Mouse (Mus musculus) adrenal gland, adult 18-20 months (tissue): Measurements from ENCODE around the gene Tcf7l2. TPM values are rescaled to one million over a fixed set of nuclear protein-coding genes. Genes with fewer than 3 reads are reported as not detected.

Experiments
- DNase-seq, 2 experiments: peaks; one replicate each; pipeline ENCODE4 v3.0.0; 2021 to 2022; ENCODE audit warnings: low spot score in 2 of 2
- total RNA-seq, 2 experiments: library from RNA; stranded (reverse); gene quantifications; 1 replicate in 1 of 2; 2 replicates in 1 of 2; pipeline ENCODE4 v1.2.3; 2021

The Tcf7l2 gene
- total RNA-seq, 2 experiments from 2014 or later, result 16.0 to 17.3 TPM

DNA sequence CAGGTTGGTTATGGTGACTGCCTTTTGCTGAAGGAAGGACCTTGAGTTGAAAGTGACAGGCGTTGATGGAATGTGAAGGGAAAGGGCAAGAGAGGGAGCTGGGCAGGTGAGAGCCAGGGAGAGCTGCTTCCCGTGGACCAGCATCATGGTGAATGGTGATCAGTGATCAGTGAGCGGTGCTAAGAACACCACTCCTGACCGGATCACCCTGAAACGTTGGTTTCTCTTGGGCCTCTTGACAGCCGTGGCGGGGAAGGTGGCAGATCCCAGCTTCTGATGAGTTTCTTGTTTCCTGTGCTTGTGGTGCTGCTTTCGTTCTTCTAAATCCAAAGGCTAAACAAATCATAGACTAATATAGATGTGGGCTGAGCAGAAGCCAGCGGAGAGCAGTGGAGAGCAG is 13.8 kb downstream of the Tcf7l2 start:
- DNase-seq, result no peak

GRCm38 (mm10) chr19:55756707-55757106 is 15.1 kb downstream of the Tcf7l2 start:
- DNase-seq, result no peak

DNA sequence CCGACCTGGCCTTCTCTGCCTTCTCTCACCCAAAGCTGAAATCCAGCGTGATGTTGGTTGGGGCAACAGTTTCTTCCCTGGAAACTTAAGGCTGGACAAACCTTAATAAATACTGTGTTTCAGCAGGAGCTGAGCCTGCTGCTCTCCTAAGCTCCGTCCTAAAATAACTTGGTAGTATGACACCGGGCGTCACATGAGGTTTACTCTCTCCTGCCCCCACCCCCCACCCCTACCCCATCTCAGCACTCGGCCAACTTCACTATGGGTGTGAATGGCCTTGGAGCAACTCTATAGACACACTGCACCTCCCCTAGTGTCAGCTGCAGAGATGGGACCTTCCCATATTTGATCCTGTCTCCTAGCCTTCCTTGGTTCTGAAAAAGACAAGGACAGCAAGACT is 15.8 kb downstream of the Tcf7l2 start:
- no peak for DNase-seq

- no peak for DNase-seq
These were observed 16.5 kb downstream of the Tcf7l2 start for GRCm38 (mm10) chr19:55758158-55758557.

- no peak for DNase-seq
These were observed 17.4 kb downstream of the Tcf7l2 start for GRCm38 (mm10) chr19:55759006-55759405.

DNA sequence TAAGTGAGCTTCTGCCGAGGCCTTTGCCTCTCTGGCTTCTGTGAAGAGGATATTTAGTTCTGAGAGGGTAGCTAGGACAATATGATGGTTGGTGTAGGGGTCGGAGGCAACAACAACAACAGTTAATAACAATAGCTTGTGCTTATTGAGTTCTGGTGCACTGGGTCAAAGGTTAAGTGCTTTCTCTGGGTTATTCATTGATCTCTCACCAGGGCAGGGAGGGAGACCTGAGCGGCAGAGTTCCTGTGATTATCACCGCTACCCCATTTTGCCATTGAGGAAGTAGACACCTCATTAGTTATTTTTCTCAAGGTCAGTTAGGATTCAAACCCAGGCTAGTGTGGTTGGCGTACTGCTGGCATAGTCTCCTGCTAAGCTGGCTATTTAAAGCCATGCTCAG is 19.5 kb downstream of the Tcf7l2 start:
- DNase-seq, result no peak

- no peak for DNase-seq
These were observed 20.6 kb downstream of the Tcf7l2 start for GRCm38 (mm10) chr19:55762187-55762586.

GRCm38 (mm10) chr19:55765814-55766213 is 24.2 kb downstream of the Tcf7l2 start:
- no peak for DNase-seq

DNA sequence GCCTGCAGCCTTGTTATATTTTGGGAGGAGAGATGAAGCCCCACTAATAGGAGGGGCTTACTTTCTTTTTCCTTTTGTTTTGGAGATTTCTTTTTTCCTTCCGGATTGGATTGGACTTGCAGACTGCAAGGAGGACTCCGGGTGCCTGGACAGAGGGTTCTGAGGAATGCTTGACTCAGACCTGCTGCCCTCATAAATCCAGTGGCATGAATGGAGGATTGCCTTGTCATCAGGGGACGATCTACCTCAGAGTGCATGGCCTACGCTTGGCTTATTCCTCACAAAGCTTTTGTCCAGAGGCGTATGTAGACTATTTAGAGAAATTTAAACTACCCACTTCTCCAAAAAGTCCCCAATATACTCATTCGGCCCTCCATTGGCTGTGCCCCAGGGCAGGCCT is 25.5 kb downstream of the Tcf7l2 start:
- peak in 1 of 2 experiments; percentile 34 for DNase-seq

DNA sequence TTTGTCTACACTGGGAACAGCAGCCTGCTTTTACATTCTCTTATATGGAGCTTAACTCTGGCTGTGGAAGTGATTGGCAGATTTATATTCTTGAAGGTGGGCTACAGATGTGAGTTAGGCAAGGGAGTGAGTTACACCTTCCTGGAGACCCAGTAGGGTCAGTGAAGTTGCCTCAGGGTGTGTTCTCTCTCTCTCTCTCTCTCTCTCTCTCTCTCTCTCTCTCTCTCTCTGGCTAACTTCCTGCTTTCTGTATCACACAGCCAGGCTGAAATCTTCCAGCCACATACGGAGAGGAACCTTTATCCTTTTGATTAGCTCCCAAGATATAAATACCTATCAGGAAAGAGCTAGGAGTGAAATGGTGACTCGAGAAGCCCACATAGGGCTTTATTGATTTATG is 26.0 kb downstream of the Tcf7l2 start:
- DNase-seq, result no peak

- DNase-seq, result no peak
These were observed 26.6 kb downstream of the Tcf7l2 start for GRCm38 (mm10) chr19:55768246-55768645.

DNA sequence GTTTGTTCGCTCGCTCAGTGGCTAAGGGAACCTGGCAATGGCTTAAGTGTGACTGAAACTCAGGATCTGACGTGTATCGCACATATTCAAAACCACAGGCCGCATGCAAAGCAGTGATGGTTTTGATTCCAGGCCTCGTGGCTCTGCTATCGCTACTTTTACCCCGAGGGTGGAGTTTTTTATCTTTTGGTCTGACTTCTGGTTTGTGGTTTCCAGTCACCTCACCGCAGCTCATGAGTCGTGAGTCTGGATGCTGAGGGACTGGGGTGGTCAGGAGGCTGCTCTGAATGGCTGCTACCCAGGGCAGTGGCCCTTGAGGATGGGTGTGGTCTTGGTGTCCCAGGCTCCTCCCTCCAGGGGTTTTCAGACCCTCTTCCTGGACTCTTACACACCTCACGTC is 27.3 kb downstream of the Tcf7l2 start:
- DNase-seq, result no peak

- DNase-seq, result no peak
These were observed 32.7 kb downstream of the Tcf7l2 start for GRCm38 (mm10) chr19:55774334-55774733.

- no peak for DNase-seq
These were observed 33.2 kb downstream of the Tcf7l2 start for GRCm38 (mm10) chr19:55774824-55775223.

- no peak for DNase-seq
These were observed 38.3 kb downstream of the Tcf7l2 start for GRCm38 (mm10) chr19:55779871-55780270.

- no peak for DNase-seq
These were observed 39.5 kb downstream of the Tcf7l2 start for GRCm38 (mm10) chr19:55781087-55781486.

GRCm38 (mm10) chr19:55781681-55782080 is 40.1 kb downstream of the Tcf7l2 start:
- DNase-seq, result no peak

DNA sequence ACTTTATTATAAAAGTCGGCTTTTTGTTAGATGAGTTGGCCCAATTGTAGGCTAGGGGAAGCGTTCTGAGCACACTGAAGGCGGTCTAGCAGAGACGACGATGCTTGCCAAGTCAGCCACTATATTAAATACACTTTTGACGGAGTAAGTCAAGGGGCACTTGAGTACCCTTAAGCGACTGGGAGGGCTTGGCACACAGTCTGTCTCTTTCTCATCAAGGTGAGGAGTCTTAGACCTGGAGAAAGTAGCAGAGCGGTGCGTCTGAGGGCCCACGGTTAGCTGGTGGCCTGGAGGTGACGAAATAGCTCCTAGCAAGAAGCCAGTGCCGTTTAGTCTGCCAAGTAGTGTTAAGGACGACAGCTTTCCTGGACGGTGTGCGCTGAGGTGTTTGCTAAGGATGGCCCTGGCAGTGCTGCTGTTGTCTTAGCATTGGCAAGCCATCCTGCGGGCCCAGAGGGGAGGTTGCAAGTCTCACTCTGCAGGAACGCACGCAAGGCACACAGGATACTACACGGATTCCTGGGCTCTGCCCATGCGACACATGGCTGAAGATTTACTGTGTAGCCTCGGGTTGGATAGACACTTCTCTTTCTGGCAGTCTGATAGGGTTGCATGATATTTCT is 43.3 kb downstream of the Tcf7l2 start:
- DNase-seq, result no peak

GRCm38 (mm10) chr19:55787420-55787819 is 45.8 kb downstream of the Tcf7l2 start:
- DNase-seq, result no peak

- DNase-seq, result no peak
These were observed 46.8 kb downstream of the Tcf7l2 start for GRCm38 (mm10) chr19:55788285-55788904.

GRCm38 (mm10) chr19:55788905-55789295 is 47.3 kb downstream of the Tcf7l2 start:
- no peak for DNase-seq

GRCm38 (mm10) chr19:55789838-55790237 is 48.2 kb downstream of the Tcf7l2 start:
- DNase-seq, result no peak

DNA sequence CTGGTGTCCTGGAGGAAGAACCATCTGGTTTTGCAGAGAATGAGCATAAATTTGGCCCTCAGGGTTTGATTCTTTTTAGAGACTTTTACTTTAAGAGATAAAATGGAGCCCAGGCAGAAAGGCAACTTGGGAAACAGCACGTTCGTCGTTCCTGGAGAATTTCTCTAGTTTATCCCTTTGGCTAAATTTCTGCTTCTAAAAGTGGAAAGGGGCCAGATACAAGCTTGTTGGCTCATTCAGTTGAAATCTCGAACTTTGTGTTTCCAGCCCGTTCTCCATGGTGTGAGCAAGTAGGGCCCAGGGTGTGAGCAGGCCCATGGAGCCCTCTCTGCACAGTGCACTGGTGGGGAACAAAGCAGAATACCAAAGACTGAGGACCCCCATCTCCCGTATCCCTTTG is 49.7 kb downstream of the Tcf7l2 start:
- no peak for DNase-seq
